Mouse (Mus musculus) R1 (cell line): Measurements from ENCODE around the gene Trub2.
"Not testable (repeated sequence)": the region's sequence is repeated elsewhere in the genome, so short reads cannot be mapped to it uniquely, and the experiment has no call there.

Experiments used
- DNase-seq: peaks from one replicate; pipeline ENCODE4 v3.0.0-alpha.2; 2018; ENCODE audit warnings: low read depth, low spot score

Gene Trub2

GRCm38 (mm10) chr2:29781256-29781655, 7.0 kb downstream of the Trub2 start:
- DNase-seq = not testable (repeated sequence)

GRCm38 (mm10) chr2:29773323-29773722, 15.0 kb downstream of the Trub2 start:
- DNase-seq = no peak

GRCm38 (mm10) chr2:29771611-29772461, 16.5 kb downstream of the Trub2 start:
- DNase-seq = no peak

GRCm38 (mm10) chr2:29770162-29770561, 18.1 kb downstream of the Trub2 start:
- DNase-seq = peak; percentile 84

DNA sequence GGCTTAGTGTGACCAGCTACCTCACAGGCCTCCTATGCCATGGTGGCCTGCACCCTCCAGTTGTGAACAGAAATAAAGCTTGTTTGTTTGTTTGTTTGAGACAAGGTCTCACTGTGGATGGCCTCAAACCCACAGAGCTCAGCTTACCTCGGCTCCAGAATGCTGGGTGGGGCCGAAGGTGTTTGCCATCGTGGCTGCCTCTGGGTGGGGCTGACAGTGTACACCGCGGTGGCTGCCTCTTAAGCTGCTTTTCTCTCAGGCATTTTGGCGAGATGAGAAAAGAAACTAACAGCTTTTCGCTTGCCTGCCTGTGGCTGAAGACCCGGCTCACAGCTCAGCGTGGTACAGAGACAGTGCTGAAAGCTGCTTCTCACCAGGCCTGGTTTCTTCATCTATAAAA, 19.4 kb downstream of the Trub2 start:
- no peak for DNase-seq

GRCm38 (mm10) chr2:29767976-29768709, 20.2 kb downstream of the Trub2 start:
- no peak for DNase-seq

GRCm38 (mm10) chr2:29764831-29765230, 23.5 kb downstream of the Trub2 start:
- peak; percentile 62 for DNase-seq

DNA sequence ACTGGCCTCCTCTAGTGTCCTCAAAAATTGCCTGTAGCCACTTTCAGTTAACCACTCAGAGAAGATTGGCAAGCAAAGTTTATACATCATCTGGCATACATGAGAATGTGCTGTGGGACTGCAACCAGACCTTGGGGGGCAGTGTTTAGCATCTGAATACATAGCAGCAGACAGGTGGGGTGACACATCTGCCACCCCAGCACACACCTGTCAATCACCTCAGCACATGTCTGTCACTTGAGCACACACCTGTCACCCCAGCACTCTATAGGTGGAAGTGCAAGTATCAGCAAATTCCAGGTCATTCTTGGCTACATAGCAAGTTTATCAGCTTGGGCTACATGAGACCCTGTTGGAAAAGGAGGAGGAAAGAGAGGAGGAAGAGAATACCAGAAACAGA, 32.6 kb downstream of the Trub2 start:
- DNase-seq = no peak

- DNase-seq = peak; percentile 57
Observed at GRCm38 (mm10) chr2:29752397-29752796, 35.9 kb downstream of the Trub2 start.

GRCm38 (mm10) chr2:29751497-29751896, 36.8 kb downstream of the Trub2 start, which contains the start of gene Gm13420:
TSS of gene Gm13420 (minus strand) at chr2:29751685.
- DNase-seq = no peak

GRCm38 (mm10) chr2:29748499-29748898, 39.8 kb downstream of the Trub2 start:
- DNase-seq = peak; percentile 52

DNA sequence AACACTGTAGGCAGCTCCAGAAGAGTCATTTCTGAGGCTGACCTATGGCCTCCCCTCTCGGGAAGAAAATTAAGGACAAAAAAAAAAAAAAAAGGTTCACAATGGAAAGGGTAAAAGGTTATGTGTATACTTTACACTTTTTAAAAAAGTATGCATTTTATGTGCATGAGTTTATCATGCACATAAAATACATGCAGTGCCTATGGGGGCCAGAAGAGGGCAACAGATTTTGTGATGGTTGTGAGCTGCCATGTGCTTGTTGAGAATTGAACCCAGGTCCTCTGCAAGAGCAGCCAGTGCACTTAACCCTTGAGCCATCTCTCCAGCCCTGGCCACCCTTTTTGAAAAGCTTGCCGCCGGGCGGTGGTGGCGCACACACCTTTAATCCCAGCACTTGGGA, 40.5 kb downstream of the Trub2 start:
- peak; percentile 61 for DNase-seq

DNA sequence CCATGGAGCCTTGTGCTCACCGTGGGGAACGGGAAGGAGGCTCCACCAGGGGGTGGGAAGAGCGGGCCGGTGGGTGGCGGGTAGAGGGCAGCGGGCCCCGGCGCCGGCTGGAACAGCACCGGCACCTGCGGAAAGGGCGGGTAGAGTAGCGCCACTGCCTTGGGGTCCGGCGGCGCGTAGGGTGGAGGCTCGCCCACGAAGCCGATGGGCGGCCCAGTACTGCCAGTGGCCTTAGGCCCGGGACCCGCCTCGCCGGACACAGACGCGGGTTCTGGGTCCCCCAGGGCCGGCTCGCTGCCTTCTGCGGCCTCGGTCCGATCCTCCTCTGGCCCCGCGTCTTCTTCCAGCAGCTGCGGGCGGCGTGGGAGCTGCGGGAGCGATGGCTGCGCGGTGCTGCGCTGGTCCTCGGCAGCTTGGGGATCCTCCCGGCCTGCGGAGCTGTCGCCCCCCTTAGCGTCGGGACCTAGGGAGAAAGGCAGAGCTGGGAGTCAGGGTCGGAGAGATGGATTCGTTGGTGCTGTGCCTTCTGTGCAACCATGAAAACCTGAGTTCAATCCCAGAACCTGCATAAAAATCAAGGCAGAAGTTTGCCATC, 41.0 kb downstream of the Trub2 start:
- no peak for DNase-seq

- DNase-seq = peak; percentile 63
Observed at GRCm38 (mm10) chr2:29744256-29744655, 44.0 kb downstream of the Trub2 start.

- no peak for DNase-seq
Observed at GRCm38 (mm10) chr2:29741207-29741606, 47.1 kb downstream of the Trub2 start.

DNA sequence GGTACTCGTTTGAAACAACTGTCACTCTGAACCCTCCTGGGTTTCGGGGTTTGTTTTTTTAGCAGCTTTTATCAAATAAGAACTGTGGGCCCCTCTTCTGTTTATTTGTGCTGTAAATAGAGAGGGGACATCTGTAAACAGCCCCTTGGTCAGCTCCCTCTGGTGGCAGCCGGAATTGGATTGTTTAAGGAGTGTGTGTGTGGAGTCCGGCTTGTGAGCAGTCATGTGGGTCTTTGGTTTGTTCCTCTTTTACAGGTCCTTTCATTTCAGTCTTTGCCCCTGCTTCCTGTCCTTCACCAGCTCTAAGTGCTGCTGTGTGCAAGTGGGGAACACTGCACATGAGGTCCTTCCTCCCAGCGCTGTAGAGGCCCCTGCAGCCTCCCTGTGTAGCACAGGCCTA, 48.9 kb downstream of the Trub2 start:
- DNase-seq = no peak

- DNase-seq = no peak
Observed at GRCm38 (mm10) chr2:29738799-29739198, 49.5 kb downstream of the Trub2 start.

- DNase-seq = no peak
Observed at GRCm38 (mm10) chr2:29737209-29737925, 50.9 kb downstream of the Trub2 start.

GRCm38 (mm10) chr2:29735708-29736107, 52.6 kb downstream of the Trub2 start:
- DNase-seq = no peak

- no peak for DNase-seq
Observed at GRCm38 (mm10) chr2:29733348-29733747, 55.0 kb downstream of the Trub2 start.

DNA sequence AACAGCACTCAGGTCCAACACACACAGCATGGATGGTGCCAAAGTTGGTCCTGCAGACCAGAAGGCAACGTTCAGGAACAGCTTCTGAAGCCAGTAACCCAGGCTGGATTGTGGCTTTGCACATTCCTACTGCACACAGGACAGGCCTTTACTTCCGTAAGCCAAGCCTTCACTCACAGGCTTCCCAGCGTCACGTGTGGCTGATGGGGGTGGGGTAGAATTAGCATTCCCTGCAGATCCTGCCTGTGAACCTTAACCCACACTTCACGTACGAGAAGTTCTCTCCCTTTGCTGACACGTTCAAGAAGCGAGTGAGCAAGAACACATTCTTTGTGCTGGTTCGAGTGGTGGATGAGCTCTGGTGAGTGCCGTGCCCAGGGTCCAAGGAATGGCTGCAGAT, 55.7 kb downstream of the Trub2 start:
- DNase-seq = no peak

DNA sequence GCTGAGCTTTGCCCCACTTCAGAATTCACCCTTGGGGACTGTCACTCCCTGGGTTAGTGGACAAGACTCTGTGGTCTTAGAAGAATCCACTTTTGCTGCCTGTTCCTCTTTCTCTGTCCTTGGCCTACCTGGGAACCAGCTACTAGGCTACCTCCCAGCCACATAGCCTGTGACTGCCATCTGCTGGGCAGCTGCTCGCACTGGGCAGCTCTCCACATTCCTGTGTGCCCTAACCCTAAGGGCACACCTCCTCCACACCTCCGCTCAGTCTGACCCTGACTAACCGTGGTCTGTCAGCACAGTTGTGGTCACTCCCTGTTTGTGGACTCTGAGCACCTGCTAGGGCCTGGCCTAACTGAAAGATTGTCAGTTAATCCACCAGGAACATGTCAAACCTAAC, 56.8 kb downstream of the Trub2 start:
- DNase-seq = no peak
